Mouse (Mus musculus) kidney, embryonic 16.5 days (tissue): ENCODE measurements around the gene Sf3a3. TPM values are rescaled to one million over a fixed set of nuclear protein-coding genes. Genes with fewer than 3 reads are reported as not detected.

ENCODE experiments used
- ATAC-seq: fragments of 200-750 bp; cut with Nextera tagmentation; 2 replicates; pipeline ENCODE4 v1.8.0; 2017; ENCODE audit warnings: moderate TSS enrichment; ENCODE audit not compliant: low FRiP score, low TSS enrichment
- H3K27ac ChIP-seq: fragments of 300-500 bp; sonication (generic); 2 replicates; pipeline ENCODE4 v1.5.1; 2014; ENCODE audit warnings: low read length
- H3K27me3 ChIP-seq: fragments of 300-500 bp; sonication (generic); 2 replicates; pipeline ENCODE4 v1.6.1; 2014; ENCODE audit warnings: low read length, control low read depth, mixed read lengths; ENCODE audit not compliant: insufficient read depth
- H3K36me3 ChIP-seq: fragments of 300-500 bp; sonication (generic); 2 replicates; pipeline ENCODE4 v1.6.1; 2014; ENCODE audit warnings: low read length, control low read depth, mixed read lengths; ENCODE audit not compliant: insufficient read depth
- H3K4me1 ChIP-seq: fragments of 300-500 bp; sonication (generic); 2 replicates; pipeline ENCODE4 v1.6.1; 2014; ENCODE audit warnings: low read length, control low read depth, mixed read lengths; ENCODE audit not compliant: insufficient read depth
- H3K4me2 ChIP-seq: fragments of 300-500 bp; sonication (generic); replicated peaks from 2 replicates; pipeline ENCODE4 v1.6.1; 2014; ENCODE audit warnings: low read depth, low read length
- H3K4me3 ChIP-seq: fragments of 300-500 bp; sonication (generic); 2 replicates; pipeline ENCODE4 v1.5.1; 2014; ENCODE audit warnings: mild to moderate bottlenecking, low read length
- H3K9ac ChIP-seq: fragments of 300-500 bp; sonication (generic); replicated peaks from 2 replicates; pipeline ENCODE4 v1.6.1; 2014; ENCODE audit warnings: low read length
- H3K9me3 ChIP-seq: fragments of 300-500 bp; sonication (generic); 2 replicates; pipeline ENCODE4 v1.6.1; 2016; ENCODE audit warnings: low read length, control low read depth
- whole genome bisulfite sequencing: fragments of 180-500 bp; shearing (Covaris S2); extraction: QIAGEN DNeasy Blood & Tissue Kit; methylation state at CpG from one replicate; pipeline ENCODE4 v1.1.7; 2014; 5-methylcytosine and 5-hydroxymethylcytosine counted together
- polyA plus RNA-seq: library from polyadenylated mRNA; unstranded; fragments of >200 nt; fragmentation: Nextera tagmentation; extraction: Ambion mirVana; gene quantifications from 2 replicates; pipeline ENCODE4 v1.2.1, GENCODE M21; 2015

The Sf3a3 gene
- polyA plus RNA-seq, 1 experiment from 2014 or later = 162 TPM

DNA sequence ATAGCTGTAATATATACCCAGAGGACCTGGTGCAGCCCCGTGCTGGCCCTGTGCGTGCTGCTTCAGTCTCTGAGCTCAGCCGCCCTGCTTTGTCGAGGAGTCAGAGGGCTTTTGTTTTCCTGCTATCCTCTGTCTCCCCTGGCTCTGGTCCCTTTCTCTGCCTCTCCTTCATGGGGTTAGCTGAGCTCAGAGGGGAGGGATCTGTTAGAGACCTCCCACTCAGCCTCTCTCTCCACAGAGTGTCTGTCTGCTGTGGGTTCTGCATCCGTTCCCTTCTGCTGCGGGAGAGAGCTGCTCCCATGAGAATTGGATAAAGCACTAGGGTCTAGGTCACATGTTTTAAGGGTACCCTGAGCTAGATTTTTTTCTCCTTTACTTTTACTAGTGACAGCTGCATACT, 11.5 kb downstream of the Sf3a3 start:
- no peak overlapping the region for H3K9ac ChIP-seq
- 84% methylated on average over 6 of the region's 6 CpGs for WGBS
- no peak overlapping the region for H3K4me2 ChIP-seq
- no peak for ATAC-seq
- H3K9me3 ChIP-seq = no peaks in the 10 kb centered on the region
- H3K36me3 ChIP-seq = peaks cover 89% of the 10 kb centered on the region
- H3K27me3 ChIP-seq = no peaks in the 10 kb centered on the region
- H3K27ac ChIP-seq = no peak overlapping the region
- H3K4me3 ChIP-seq = no peak overlapping the region
- no peaks in the 10 kb centered on the region for H3K4me1 ChIP-seq

DNA sequence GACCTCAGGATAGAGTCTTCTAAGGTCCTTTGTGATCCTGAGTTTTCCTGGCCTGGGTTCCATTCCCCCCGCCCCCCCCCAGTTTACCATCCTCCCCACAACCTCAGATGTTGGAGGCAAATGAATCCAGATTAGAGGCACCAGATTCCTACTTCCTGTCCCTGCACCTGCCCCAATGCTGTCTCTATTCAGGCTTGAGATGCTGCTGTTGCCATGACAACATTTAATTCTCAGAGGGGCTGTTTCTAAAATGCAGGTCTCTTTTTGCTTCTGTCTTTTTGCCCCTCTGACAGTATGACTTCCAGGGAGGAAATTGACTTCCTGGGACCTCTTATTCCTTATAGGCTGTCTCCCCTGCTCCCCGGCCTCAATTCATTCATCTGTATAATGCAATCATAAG, 22.4 kb downstream of the Sf3a3 start:
- no peak overlapping the region for H3K27ac ChIP-seq
- peaks cover 17% of the 10 kb centered on the region for H3K36me3 ChIP-seq
- H3K4me2 ChIP-seq = no peak overlapping the region
- WGBS = 58% methylated on average over 2 of the region's 2 CpGs
- no peaks in the 10 kb centered on the region for H3K9me3 ChIP-seq
- peaks cover 4% of the 10 kb centered on the region; the same call in 1 of the 2 replicates for H3K4me1 ChIP-seq
- ATAC-seq = no peak
- H3K27me3 ChIP-seq = no peaks in the 10 kb centered on the region
- no peak overlapping the region for H3K9ac ChIP-seq
- no peak overlapping the region for H3K4me3 ChIP-seq

DNA sequence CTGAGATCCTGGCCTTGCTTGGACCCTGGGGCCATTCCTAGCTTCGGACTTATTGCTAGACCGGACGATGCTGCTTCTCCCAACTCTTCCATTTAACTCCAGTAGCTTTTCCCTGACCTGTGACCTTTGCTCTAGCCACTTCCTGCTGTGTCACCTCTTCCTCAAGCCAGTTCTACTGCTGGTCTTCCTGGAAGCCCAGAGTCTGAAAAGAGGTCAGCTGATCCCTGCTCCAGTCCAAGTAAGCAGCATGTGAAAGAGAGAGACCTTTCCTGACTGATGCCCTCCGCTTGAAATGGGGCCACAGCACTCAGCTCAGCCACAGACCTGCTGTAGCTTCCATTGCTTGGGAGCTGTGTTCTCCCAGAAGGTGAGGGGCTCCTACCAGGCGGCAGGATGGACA, 22.9 kb downstream of the Sf3a3 start:
- ATAC-seq = no peak
- Histone ChIP-seq H3K9me3 (no peaks in the 10 kb centered on the region), H3K4me2 (no peak overlapping the region), H3K27ac (no peak overlapping the region), H3K4me3 (no peak overlapping the region), H3K9ac (no peak overlapping the region), H3K27me3 (no peaks in the 10 kb centered on the region), H3K36me3 (peaks cover 13% of the 10 kb centered on the region), H3K4me1 (peaks cover 10% of the 10 kb centered on the region; the same call in 1 of the 2 replicates)
- WGBS = 63% methylated on average over 5 of the region's 5 CpGs

DNA sequence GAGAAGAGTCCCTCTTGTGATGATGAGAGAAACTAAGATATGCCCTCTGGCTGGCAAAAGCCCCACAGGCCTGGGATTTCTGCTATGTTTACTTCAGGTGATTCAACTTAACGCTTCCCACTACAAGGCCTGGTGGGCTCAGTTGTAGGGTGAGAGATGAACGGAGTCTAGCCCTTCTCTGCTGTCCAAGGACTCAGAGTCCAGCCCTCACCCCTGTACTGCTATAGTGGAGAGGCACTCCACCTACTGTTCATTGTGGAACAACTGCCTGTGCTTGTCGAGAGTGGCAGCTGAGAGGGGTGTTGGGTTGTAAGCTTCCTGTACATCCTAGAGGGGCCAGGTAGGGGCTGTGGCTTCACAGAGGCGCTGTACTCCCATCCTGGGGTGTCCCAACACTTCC, 23.4 kb downstream of the Sf3a3 start:
- Histone ChIP-seq H3K9me3 (no peaks in the 10 kb centered on the region), H3K9ac (no peak overlapping the region), H3K36me3 (peaks cover 8% of the 10 kb centered on the region), H3K4me1 (peaks cover 10% of the 10 kb centered on the region; the same call in 1 of the 2 replicates), H3K27ac (no peak overlapping the region), H3K4me2 (no peak overlapping the region), H3K4me3 (no peak overlapping the region), H3K27me3 (no peaks in the 10 kb centered on the region)
- 56% methylated on average over 4 of the region's 4 CpGs for WGBS
- no peak for ATAC-seq

DNA sequence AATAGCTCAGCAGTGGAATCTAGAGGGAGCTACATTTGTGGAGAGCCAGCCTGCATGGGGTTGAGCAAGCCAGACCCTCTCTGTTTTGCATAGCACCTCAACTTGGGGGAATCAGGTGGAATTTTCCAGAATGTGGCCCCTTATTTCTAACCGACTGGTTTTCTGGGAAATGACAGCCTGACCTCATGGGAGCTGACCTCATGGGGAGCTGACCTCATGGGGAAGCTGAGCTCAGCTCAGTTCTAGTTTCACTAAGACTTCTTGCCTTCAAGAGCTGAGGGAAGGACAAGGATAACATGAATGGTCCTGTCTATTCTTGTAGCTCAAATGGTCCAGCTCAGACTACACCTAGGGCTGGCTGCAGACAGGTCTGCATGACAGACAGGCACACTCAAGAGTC, 24.2 kb downstream of the Sf3a3 start:
- ATAC-seq = no peak
- H3K27ac ChIP-seq = no peak overlapping the region
- no peak overlapping the region for H3K9ac ChIP-seq
- WGBS = 56% methylated on average over 1 of the region's 1 CpGs
- H3K4me3 ChIP-seq = no peak overlapping the region
- H3K9me3 ChIP-seq = no peaks in the 10 kb centered on the region
- peaks cover 10% of the 10 kb centered on the region; the same call in 1 of the 2 replicates for H3K4me1 ChIP-seq
- H3K27me3 ChIP-seq = no peaks in the 10 kb centered on the region
- H3K36me3 ChIP-seq = no peaks in the 10 kb centered on the region
- H3K4me2 ChIP-seq = no peak overlapping the region

DNA sequence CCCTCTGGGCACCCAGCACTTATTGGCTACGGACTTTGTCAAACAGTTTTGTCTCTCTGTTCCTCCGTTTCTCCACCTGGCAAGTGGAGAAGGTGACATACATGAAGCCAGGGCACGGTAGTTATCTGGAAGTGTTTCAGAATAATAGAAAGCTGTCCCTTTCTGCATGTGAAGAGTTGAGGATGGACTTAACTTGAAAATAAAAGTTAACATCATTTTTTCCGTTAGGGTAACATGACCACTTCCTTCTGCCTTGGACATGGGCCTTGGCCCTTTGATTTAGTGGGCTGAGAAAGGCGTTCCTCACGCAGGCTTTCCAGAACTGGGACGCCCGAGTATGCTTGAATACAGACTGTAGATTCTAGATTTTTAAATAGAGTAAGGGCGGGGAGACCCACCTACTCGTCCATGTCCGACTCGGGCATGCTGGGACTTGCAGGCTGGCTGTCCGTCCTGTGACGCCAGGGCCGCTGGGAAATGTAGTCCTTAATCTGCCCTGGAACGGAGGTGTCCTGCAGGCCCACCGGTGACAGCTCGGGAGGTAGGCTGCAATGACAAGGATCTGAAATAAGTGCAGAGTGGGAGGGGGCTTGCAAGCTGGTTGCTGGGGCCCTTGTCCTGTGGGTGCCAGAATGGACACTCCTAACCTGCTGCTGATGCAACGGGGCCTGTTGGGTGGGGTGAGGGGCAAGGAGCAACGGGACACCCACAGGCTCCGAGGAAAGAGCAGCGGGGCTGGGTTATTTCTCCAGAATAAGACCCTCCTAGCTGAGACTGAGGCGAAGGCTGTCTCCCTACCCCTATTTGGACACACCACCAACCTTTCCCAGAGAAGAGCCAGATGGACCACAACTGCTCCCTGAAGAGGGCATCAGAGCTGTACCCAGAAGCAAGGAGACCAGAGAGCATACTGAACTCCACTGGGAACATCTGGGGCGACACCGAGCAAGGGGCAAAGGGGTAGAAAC, 27.1 kb downstream of the Sf3a3 start, which contains the start of gene Inpp5b:
TSS of gene Inpp5b (plus strand) at position 475 of the 968 bp plus-strand sequence.
- H3K4me3 ChIP-seq = peak within 1 kb of the TSS; percentile 74
- peak within 1 kb of the TSS; percentile 75 for H3K4me2 ChIP-seq
- peak; percentile 90 for ATAC-seq
- H3K27me3 ChIP-seq = no peaks in the 10 kb centered on the region
- no peaks in the 10 kb centered on the region for H3K9me3 ChIP-seq
- peaks cover 10% of the 10 kb centered on the region; the same call in 1 of the 2 replicates for H3K4me1 ChIP-seq
- H3K36me3 ChIP-seq = no peaks in the 10 kb centered on the region
- H3K27ac ChIP-seq = 0 out of 2 replicates have a peak within 1 kb of the TSS, but pooled peaks have one; percentile 29
- 13% methylated on average over 25 of the region's 25 CpGs for whole genome bisulfite sequencing
- peak within 1 kb of the TSS; percentile 72 for H3K9ac ChIP-seq

DNA sequence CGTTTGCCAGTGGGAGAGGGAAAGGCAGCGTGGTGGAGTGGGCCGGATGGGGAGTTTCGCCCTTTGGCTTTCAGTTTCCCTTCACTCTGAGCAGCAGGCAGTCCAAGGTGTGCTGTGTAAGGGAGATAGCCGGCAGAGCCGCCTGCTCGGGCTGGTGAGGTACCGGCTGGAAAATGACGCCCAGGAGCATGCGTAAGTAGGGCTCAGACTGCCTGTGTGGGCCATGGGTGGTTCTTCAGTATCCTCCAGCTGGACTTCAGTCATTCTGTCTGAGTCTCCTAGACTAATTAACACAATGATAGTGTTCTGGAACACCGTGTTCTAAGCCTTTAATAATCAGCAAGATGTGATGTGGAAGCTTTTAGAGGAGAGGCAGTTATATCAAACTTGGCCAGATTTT, 28.3 kb downstream of the Sf3a3 start:
- H3K36me3 ChIP-seq = no peaks in the 10 kb centered on the region
- H3K4me1 ChIP-seq = peaks cover 10% of the 10 kb centered on the region; the same call in 1 of the 2 replicates
- no peak overlapping the region for H3K27ac ChIP-seq
- ATAC-seq = no peak
- no peaks in the 10 kb centered on the region for H3K27me3 ChIP-seq
- WGBS = 82% methylated on average over 11 of the region's 11 CpGs
- H3K4me3 ChIP-seq = no peak overlapping the region
- no peaks in the 10 kb centered on the region for H3K9me3 ChIP-seq
- no peak overlapping the region for H3K9ac ChIP-seq
- H3K4me2 ChIP-seq = no peak overlapping the region

DNA sequence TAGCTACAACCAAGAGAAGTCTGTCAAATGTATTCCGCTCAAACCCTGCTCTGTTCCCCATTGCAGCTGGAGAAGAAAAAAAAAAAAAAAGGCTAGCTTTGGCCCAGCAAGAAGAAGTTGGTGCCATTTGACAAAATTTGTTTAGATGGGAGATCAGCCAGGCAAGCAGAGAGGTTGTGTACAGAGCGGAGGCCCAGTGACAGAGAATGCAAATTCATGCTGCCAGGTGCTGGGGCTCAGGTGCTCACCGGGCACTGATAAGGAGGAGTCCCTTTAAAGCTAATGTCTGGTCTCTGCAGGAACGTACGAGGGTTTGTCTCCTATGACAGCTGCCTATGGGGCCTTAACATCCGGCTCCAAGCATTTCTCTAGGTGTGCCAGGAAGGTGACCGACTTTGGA, 32.0 kb downstream of the Sf3a3 start:
- 86% methylated on average over 7 of the region's 7 CpGs for WGBS
- H3K36me3 ChIP-seq = no peaks in the 10 kb centered on the region
- H3K4me3 ChIP-seq = no peak overlapping the region

DNA sequence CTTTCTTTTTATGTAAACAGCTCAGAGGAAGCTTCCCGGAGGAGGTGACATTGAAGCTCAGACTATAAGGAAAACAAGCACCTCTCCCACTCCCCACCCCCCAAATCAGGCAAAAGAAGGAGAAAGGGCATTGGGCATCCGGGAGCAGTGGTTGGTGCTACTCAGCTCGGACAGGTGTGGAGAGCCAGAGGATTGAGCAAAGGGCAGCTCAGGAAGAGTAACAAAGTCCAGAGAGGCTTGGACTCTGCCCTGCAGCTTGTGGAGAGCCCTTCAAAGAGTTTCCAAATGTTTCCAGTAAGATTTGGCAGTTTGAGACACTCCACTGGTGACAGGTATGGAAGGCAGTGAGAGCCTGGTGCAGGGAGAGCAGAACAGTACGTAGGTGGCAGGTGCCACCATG, 33.3 kb downstream of the Sf3a3 start:
- WGBS = 56% methylated on average over 4 of the region's 4 CpGs
- Histone ChIP-seq H3K4me2 (no peak overlapping the region), H3K27me3 (no peaks in the 10 kb centered on the region), H3K9ac (no peak overlapping the region), H3K4me3 (no peak overlapping the region), H3K36me3 (no peaks in the 10 kb centered on the region), H3K4me1 (peaks cover 11% of the 10 kb centered on the region), H3K27ac (no peak overlapping the region), H3K9me3 (no peaks in the 10 kb centered on the region)
- ATAC-seq = no peak; the same call in 1 of the 2 replicates

More for the DNA sequence above, 32.0 kb downstream of the Sf3a3 start:
- H3K27ac ChIP-seq = no peak overlapping the region
- H3K27me3 ChIP-seq = no peaks in the 10 kb centered on the region
- H3K4me2 ChIP-seq = no peak overlapping the region
- ATAC-seq = no peak
- H3K4me1 ChIP-seq = peaks cover 7% of the 10 kb centered on the region; the same call in 1 of the 2 replicates
- no peaks in the 10 kb centered on the region for H3K9me3 ChIP-seq
- no peak overlapping the region for H3K9ac ChIP-seq
